Mouse (Mus musculus): ENCODE measurements at regions not wholly inside any gene's neighbourhood (a gene's known extent, or its start where the extent isn't known, plus 50 kb on each side); places are given as distances from the start of the nearest gene placed in this dataset.
A peak's percentile ranks its signal among the peaks of the same experiment; 100 is the strongest.

- H3K4me3 ChIP-seq (ENCODE audit: insufficient read depth, low read depth, low read length): no peak overlapping the region
- H3K27ac ChIP-seq (replicated peaks; ENCODE audit: low read depth, low read length): no peak overlapping the region
- peaks cover 19% of the 10 kb centered on the region for H3K4me1 ChIP-seq (ENCODE audit: control insufficient read depth, insufficient read depth, insufficient read length, low read length)
Observed at GRCm38 (mm10) chr13:51974101-51974500, 127.6 kb downstream of the Gadd45g start.

GRCm38 (mm10) chr13:51975330-51975729, 128.9 kb downstream of the Gadd45g start:
- peak overlapping the region; percentile 35; the same call in 1 of the 2 replicates for H3K27ac ChIP-seq (replicated peaks; ENCODE audit: low read depth, low read length)
- peaks cover 19% of the 10 kb centered on the region for H3K4me1 ChIP-seq (ENCODE audit: control insufficient read depth, insufficient read depth, insufficient read length, low read length)

GRCm38 (mm10) chr13:51975801-51976601, 129.5 kb downstream of the Gadd45g start:
- H3K4me3 ChIP-seq (ENCODE audit: insufficient read depth, low read depth, low read length): no peak overlapping the region
- peaks cover 19% of the 10 kb centered on the region for H3K4me1 ChIP-seq (ENCODE audit: control insufficient read depth, insufficient read depth, insufficient read length, low read length)
- H3K27ac ChIP-seq (replicated peaks; ENCODE audit: low read depth, low read length): peak overlapping the region; percentile 35

More at GRCm38 (mm10) chr13:51975330-51975729, 128.9 kb downstream of the Gadd45g start:
- H3K4me3 ChIP-seq (ENCODE audit: insufficient read depth, low read depth, low read length): no peak overlapping the region

GRCm38 (mm10) chr13:51976620-51977214, 130.2 kb downstream of the Gadd45g start:
- H3K4me1 ChIP-seq (ENCODE audit: control insufficient read depth, insufficient read depth, insufficient read length, low read length): peaks cover 19% of the 10 kb centered on the region
- H3K4me3 ChIP-seq (ENCODE audit: insufficient read depth, low read depth, low read length): no peak overlapping the region
- H3K27ac ChIP-seq (replicated peaks; ENCODE audit: low read depth, low read length): peak overlapping the region; percentile 52

DNA sequence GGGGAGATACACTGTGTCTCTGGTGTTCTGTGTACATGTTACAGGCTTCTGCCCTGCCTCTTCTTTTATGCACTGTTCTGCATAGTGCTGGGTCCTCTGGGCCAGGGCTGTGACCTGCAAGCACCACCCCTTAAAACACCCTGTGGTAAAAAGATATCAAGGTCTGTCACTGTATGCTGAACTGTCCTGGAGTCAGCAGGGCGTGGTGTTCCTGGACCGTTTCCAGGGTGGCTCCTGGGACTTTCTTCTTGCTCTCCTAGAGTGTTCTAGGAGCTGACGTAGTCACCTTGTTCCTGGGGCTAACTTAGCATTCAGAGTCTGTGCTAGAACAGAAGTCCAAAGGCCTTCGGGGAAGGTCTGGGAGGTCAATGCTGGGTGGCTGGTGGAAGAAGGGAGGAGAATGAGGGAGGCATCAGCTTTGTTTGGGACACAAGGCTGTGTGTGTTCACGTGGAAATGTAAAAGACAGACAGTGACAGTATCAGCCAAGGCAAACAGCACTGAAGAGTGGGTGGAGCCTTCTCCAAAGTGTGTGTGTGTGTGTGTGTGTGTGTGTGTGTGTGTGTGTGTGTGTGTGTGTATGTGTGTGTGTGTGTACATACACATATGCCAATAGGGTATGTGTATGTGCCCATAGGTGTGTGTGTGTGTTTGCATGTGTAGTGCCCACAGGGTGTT, 133.0 kb downstream of the Gadd45g start:
- Histone ChIP-seq H3K4me3 (ENCODE audit: insufficient read depth, low read depth, low read length) (no peak overlapping the region), H3K27ac (replicated peaks; ENCODE audit: low read depth, low read length) (no peak overlapping the region), H3K4me1 (ENCODE audit: control insufficient read depth, insufficient read depth, insufficient read length, low read length) (peaks cover 19% of the 10 kb centered on the region)

DNA sequence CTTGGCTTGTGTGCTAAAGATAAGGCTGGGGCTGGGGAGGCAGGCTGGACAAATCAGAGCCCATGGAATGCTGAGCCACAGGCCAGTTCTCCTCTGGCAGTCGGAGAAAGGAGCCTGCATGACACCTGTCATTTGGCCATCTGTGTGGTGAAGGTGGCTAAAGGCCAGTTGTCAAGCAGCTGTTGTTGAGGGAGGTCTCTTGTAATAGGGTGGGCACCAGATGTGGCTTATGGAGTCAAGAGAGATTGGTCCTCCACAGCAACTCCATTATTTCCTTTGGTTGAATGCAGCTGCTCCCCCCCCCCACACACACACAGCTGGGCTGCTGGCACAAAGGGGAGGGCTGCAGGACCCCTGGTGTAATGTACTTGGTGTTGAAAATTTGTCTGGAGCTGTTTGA, 133.9 kb downstream of the Gadd45g start:
- Histone ChIP-seq H3K27ac (replicated peaks; ENCODE audit: low read depth, low read length) (no peak overlapping the region), H3K4me1 (ENCODE audit: control insufficient read depth, insufficient read depth, insufficient read length, low read length) (peaks cover 14% of the 10 kb centered on the region), H3K4me3 (ENCODE audit: insufficient read depth, low read depth, low read length) (no peak overlapping the region)

DNA sequence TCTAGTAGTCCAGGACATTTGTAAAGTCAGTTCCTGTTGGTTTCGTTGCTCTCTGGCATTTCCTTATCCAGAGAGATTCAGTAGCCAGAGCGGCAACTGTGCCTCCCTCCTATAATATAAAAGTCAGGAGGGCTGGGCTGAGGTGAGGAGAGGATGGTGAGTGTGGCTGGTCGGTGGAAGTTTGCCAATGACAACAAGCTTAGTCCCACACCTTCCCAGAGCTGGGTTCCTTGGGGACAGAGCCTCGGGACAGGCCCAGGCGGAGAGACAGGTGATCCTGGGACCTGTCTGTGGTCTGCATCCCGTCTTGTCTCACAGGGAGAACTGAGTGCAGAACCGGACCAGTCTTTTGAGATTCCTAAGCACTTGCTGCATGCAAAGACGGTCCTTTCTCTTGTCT, 136.5 kb downstream of the Gadd45g start:
- no peaks in the 10 kb centered on the region for H3K4me1 ChIP-seq (ENCODE audit: control insufficient read depth, insufficient read depth, insufficient read length, low read length)
- H3K27ac ChIP-seq (replicated peaks; ENCODE audit: low read depth, low read length): no peak overlapping the region
- H3K4me3 ChIP-seq (ENCODE audit: insufficient read depth, low read depth, low read length): no peak overlapping the region

GRCm38 (mm10) chr13:51983575-51983974, 137.1 kb downstream of the Gadd45g start:
- H3K4me1 ChIP-seq (ENCODE audit: control insufficient read depth, insufficient read depth, insufficient read length, low read length): no peaks in the 10 kb centered on the region
- H3K27ac ChIP-seq (replicated peaks; ENCODE audit: low read depth, low read length): no peak overlapping the region
- no peak overlapping the region for H3K4me3 ChIP-seq (ENCODE audit: insufficient read depth, low read depth, low read length)

DNA sequence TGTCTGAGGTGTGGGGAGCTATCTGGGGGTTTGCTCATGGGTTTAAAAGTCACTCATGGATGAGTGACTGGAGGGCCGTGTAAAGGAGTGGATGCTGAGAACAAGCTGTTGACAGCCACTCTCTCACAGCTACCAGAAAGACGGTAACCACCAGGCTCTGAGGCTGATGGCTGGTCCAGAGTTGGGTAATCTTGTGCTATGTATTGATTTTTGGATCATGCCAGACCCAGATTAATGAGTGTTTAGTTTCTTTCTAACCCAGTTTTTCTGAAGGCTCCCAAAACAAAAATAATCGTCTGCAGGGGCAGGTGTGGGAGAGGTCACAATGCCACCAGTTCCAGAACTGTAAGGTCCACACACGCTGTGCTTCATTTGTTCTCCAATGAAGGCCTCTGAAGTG, 144.9 kb downstream of the Gadd45g start:
- no peak overlapping the region for H3K27ac ChIP-seq (replicated peaks; ENCODE audit: low read depth, low read length)
- peaks cover 2% of the 10 kb centered on the region; the same call in 1 of the 2 replicates for H3K4me1 ChIP-seq (ENCODE audit: control insufficient read depth, insufficient read depth, insufficient read length, low read length)
- no peak overlapping the region for H3K4me3 ChIP-seq (ENCODE audit: insufficient read depth, low read depth, low read length)

DNA sequence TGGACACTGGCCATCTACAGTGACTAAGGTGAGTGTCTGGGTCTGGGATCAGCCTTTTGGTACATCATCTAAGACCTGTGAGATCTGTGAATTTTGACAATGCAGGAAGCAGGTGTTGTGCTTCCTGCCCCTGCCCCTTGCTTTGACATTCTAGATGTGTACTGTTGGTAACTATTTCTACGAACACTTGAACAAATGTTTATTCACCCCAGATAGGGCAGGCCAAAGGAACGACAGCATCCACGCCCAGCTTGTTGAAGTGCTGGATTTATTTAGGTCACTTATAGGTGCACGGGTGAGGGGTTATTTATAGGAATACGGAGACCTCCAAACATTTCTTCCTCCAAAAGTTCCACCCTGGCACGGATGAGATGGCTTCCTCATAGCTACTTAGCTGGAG, 146.4 kb downstream of the Gadd45g start:
- Histone ChIP-seq H3K4me3 (ENCODE audit: insufficient read depth, low read depth, low read length) (no peak overlapping the region), H3K4me1 (ENCODE audit: control insufficient read depth, insufficient read depth, insufficient read length, low read length) (peaks cover 4% of the 10 kb centered on the region; the same call in 1 of the 2 replicates), H3K27ac (replicated peaks; ENCODE audit: low read depth, low read length) (no peak overlapping the region)

DNA sequence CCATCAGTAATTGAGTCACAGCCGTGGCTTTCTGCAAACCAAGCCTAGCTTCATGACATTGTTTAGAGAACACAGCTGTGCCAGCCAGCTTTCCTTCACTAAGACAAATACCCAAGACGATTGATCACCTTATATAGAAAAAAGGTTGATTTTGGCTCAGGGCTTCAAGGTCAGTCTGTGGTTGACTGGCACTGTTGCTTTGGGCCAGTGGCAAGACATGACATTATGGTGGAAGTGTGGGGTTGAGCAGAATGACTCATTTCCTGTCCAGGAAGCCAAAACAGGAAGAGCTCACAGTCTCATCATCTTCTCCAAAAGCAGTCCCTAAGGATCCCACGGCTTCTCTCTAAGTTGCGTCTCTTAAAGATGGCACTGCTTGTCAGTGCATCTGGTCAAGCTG, 149.7 kb downstream of the Gadd45g start:
- Histone ChIP-seq H3K4me1 (ENCODE audit: control insufficient read depth, insufficient read depth, insufficient read length, low read length) (peaks cover 4% of the 10 kb centered on the region; the same call in 1 of the 2 replicates), H3K27ac (replicated peaks; ENCODE audit: low read depth, low read length) (no peak overlapping the region), H3K4me3 (ENCODE audit: insufficient read depth, low read depth, low read length) (no peak overlapping the region)

DNA sequence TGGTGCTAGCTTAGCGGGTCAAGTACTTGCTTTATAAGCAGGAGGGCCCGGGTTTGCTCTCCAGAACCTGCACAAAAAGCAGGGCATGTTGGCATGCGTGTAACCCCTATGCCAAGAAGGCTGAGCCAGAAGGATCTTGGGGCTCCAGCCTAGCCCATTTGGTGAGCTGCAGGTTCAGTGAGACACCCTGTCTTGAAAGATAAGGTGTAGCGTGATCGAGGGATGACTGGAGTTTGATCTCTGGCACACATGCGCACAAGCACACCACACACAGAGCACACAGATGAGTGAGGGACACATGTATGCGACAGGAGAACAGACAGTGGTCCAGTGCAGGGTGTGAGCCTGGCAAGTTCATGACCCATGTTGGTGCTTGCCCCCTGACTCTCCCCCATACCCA, 152.1 kb downstream of the Gadd45g start:
- Histone ChIP-seq H3K4me1 (ENCODE audit: control insufficient read depth, insufficient read depth, insufficient read length, low read length) (peaks cover 4% of the 10 kb centered on the region; the same call in 1 of the 2 replicates), H3K27ac (replicated peaks; ENCODE audit: low read depth, low read length) (no peak overlapping the region), H3K4me3 (ENCODE audit: insufficient read depth, low read depth, low read length) (no peak overlapping the region)

- Histone ChIP-seq H3K4me1 (ENCODE audit: control insufficient read depth, insufficient read depth, insufficient read length, low read length) (no peaks in the 10 kb centered on the region), H3K27ac (replicated peaks; ENCODE audit: low read depth, low read length) (no peak overlapping the region), H3K4me3 (ENCODE audit: insufficient read depth, low read depth, low read length) (no peak overlapping the region)
Observed at GRCm38 (mm10) chr13:52001811-52002210, 155.3 kb downstream of the Gadd45g start.

DNA sequence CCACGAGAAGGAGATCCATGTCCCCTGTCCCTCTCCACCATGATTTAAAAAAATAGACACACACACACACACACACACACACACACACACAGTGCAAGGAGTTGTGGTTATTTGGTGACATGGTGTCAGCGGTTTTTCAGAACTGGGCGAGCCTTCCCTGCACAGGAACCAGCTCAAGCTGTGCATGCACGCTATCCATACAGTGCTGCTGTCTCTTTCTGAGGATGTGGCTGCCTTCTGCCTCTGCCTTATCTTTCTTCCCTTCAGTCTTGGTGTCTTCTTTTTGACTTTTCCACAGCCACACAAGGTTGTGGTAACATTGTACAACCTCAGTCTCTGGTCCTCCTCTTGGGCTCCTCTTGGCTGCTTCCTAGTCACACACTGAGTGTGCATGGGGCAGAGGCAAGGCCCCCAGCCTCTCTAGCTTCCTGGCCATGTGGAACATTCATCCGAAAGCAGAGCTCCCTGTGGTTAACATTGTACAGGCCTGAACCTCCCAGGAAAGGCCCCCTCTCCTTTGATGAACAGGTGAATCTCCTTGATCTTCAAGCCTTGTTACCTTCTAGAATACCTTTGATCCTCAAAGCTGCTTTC, 157.6 kb downstream of the Gadd45g start:
- H3K4me3 ChIP-seq (ENCODE audit: insufficient read depth, low read depth, low read length): no peak overlapping the region
- no peak overlapping the region for H3K27ac ChIP-seq (replicated peaks; ENCODE audit: low read depth, low read length)
- no peaks in the 10 kb centered on the region for H3K4me1 ChIP-seq (ENCODE audit: control insufficient read depth, insufficient read depth, insufficient read length, low read length)
